Mouse (Mus musculus) fat pad, adult 2 months (tissue): ENCODE results near the gene Col12a1.
"Not testable (repeated sequence)": the region's sequence is repeated elsewhere in the genome, so short reads cannot be mapped to it uniquely, and the experiment has no call there.

Experiments
- DNase-seq: peaks from one replicate; pipeline ENCODE4 v3.0.0-alpha.2; 2011; ENCODE audit warnings: low read depth, low spot score; ENCODE audit errors: extremely low read depth

Col12a1 gene

DNA sequence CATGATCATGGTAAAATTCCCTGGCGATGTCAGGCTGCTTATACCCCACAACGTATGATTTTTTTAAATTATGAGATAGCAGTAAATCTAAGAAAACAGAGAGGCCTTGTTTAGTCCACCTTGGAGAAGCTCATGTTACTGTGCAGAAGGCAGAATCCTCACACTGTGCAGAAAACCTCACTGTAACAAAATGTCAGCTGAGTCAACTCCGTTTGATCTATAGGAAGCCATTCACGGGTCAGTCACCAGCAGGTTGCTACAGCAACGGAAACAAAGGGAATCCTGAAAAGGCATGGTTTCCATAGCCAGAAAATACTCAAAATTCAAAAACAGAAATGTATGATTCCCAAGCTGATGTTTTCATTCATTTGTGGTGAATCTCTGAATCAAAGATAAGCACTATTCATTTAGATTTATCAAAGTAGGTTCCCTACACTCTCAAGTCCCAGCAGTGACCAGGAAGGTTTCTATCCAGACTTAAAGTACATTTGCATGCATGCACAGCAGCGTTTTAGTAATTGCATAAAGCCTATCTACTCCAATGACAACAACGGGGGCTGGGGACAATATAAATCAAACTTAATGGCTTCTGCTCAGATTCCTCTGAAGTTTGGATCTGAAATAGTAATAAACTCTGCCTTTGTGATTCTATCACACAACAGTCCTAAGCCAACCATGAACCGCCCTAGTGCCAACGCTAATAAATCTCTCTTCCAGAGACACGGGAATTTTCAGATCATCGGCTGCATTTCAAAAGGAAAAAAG is 28.7 kb downstream of the Col12a1 start:
- DNase-seq = no peak

GRCm38 (mm10) chr9:79689342-79689741 is 29.3 kb downstream of the Col12a1 start:
- no peak for DNase-seq

DNA sequence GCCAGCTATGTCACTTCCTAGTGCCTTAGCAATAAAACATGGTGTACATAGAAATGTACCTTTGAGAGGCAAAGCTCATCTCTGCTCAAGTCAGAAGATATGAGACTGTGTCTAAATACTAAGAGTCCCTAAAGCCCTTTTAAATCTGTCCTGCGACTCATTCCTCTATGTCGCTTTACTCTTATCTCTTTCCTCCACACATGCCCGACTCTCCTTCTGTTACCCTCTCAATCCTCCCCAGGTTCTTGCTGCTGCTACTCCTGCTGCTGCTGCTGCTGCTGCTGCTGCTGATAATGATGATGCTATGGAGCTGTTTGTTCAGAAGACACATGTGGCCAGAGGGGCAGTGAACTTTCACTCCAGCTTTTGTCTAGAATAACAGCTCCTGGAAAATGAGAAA is 31.4 kb downstream of the Col12a1 start:
- no peak for DNase-seq

DNA sequence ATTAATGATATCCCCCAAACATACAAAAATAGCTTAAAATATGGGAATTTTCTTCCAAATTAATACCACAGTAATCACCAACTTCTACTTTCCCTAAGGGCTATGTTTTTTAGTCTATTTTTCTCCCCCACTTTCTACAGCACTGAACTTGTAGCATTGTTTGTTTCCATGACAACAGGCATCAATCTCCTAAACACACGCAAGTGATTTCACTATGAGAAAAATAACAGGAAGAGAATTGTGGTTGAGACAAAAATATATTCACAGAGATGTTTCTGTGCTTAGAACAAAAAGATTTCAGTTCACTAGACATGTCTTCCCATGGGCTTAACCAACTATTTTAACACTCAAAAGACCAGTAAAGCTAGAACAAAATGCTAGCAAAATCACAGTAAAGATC is 32.6 kb downstream of the Col12a1 start:
- no peak for DNase-seq

DNA sequence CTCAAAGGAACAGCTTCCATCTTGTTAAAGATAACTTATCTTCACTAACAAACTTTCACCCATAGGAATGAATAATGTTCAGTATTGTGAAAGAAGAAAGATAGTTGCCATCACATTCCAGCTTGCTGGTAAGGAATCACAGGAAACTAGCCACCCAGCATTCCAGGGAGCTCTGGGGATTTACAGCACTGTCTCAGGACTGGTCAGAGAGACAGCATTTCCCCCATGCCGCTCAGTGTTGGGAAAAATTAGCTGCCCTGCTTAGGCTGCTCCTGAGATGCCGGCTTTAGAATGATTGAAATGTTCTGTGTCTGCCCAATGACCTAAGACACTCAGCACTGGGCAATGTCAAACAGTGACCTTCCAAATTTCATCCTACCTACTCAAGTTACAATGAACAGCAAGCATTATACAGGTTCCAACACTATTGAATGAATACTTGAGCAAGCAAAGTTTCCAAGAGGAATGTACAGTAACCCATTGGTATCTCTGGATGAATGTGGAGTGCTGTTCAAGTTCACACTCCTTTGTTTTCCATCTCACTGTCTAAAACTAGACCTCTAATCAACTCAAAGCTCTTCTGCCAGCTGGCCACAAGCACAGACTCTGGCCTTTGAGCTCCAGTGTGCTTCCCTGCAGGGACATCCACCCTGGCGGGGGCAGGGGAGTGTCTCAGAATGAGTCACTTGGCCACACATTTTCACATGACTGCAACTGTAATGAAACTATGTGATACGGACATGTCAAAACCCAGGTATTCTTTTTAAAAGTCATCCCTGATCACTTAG is 38.0 kb downstream of the Col12a1 start:
- DNase-seq = no peak

DNA sequence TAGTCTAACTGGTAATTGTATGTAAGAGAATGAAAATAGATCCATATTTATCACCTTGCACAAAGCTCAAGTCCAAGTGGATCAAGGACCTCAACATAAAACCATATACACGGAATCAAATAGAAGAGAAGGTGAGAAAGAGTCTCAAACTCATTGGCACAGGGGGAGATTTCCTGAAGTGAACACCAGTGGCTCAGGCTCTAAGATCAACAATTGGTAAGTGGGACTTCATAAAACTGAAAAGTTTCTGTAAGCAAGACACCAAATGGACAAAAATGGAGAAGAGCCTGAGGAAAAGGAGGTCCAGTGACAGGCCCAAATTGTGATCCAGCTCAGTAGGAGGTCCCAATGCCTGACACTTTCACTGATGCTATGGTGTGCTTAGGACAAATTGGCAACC is 49.8 kb downstream of the Col12a1 start:
- DNase-seq = not testable (repeated sequence)

- DNase-seq = no peak
These were observed 65.1 kb downstream of the Col12a1 start for GRCm38 (mm10) chr9:79653327-79654150.

- no peak for DNase-seq
These were observed 70.0 kb downstream of the Col12a1 start for GRCm38 (mm10) chr9:79648587-79648986.

DNA sequence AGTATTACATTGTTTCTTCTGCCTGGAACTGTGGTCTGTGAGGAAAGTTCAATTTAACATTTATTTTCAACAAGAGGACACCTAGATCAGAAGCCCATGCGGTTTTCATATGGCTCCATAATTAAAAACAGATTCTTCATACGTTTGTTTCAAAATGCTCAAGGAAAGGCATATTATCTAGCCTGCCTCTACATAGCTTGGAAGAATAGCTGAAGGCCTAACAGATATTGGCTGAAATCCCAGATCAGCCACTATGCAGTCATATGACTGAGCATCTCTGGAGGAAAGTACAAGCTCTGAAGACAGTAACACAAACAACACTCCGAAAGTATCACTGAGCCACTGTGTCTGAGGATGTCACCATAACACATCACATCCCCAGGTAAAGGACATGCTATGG is 72.9 kb downstream of the Col12a1 start:
- no peak for DNase-seq

DNA sequence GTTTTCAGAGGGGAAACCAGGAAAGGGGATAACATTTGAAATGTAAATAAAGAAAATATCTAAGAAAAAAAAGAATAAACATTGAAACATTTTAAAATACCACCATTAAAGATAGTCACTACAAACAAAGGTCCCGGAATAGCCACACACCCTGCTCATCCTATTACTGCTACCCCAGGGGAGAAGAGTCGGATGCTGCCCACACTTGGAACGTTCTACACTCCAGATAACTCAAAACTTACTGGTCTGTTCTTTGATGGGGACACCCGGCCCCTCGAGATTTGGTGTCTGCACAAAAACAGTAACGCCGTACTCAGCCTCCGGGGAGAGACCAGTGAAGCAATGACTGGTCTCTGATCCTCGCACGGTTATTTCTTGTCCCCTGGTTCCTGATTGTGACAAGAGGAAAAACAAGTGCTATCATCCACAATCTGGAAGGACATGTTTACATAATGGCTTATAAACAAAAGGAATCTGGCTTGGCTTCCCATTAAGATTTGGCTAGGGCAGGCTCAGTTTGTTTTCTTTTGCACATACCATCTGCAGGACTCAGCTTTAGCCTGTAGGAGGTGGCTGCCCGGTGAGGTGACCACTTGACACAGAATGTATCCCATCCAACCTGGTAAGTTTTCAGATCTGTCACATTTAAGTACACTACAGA is 79.1 kb downstream of the Col12a1 start:
- no peak for DNase-seq

GRCm38 (mm10) chr9:79637879-79638278 is 80.8 kb downstream of the Col12a1 start:
- no peak for DNase-seq

GRCm38 (mm10) chr9:79634076-79634475 is 84.6 kb downstream of the Col12a1 start:
- no peak for DNase-seq

- no peak for DNase-seq
These were observed 87.4 kb downstream of the Col12a1 start for GRCm38 (mm10) chr9:79631186-79631585.

DNA sequence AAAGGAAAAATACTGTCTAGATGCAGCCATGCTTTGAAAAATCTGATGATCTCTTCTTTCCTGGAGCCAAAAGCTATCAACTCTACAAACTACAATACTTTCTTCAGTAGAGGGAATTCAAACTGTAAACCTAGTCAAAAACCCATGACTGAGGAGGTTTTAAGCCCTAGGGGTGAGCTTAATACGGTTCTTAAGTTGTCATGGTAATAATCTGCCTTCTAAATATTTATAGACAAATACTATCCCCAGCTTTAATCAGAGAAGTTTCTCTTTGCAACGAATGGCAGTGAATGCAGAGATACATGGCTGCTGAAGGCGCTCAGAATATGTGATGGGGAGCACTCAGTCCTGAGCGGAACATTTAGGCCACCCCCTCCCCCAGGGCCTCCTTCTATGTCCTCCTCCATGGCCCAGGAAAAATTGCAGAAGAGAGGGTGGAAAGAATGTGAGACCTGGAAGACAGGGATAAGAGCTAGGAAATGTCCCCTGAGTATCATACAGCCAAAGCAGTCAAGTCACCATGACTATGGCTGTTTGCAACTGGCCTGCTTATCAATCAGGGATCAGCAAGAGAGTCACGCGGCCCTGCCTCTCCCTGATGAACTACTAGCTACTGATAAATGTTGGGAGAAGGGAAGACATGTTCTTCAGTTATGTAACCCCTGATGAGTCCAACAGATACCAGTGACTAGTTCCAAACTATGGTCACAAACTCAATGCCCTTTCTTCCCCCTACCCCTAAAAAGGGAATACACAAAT is 99.6 kb downstream of the Col12a1 start:
- no peak for DNase-seq

DNA sequence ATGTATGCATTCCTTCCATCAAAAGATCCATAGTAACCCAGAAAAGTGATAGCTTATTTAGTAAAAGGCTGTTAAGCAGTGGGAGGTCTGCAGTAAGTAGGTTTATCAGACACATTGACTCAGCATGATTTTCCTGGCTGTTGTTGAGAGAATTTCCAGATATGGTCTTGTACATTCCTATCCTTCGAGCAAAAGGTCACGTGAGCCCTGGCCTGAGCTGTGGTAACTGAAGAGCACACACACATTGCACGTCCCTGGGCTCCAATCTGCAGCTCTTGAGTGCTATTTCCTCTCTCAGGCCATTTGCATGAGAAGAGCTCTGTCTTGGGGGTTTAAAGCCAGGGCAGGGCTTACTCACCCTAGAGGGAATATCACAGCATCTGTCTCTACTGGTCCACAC is 101.3 kb downstream of the Col12a1 start:
- DNase-seq = no peak

DNA sequence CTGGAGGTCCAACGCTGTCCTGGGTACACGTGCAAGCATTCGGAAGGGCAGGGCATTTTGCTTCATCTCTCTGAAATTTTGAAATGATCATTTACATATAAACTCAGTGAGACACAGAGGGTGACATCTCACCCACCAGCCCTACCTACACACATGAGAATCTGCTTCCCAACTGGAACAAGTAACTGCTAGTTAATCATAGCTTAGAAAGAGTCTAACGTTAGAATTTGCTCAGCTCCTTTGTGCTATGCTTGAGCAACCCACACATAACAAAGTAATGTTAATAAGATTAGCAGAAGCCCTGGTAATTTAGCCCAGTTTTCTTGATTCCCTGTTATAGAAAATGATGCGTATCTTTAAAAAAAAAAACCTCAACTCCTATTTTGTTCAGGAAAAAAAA is 102.6 kb downstream of the Col12a1 start:
- no peak for DNase-seq

- no peak for DNase-seq
These were observed 108.3 kb downstream of the Col12a1 start for GRCm38 (mm10) chr9:79610286-79610685.

DNA sequence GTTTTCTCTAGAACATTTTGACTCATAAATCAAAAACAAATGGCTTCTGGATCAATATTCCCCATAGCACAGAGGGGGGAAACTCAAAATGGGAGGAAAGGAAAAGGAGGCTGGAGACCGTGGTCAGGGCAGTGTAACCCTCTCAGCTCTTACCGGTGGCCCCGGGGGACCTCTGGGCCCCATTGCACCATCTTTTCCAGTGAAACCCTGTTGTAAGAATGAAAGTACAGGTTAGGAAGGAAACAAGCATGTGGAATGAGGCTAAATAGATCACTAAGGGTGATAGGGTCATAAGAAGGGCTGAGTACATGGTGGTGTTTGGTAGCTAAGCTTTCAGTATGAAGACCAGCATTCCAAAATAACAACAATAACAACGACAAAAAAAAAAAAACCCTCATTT is 109.0 kb downstream of the Col12a1 start:
- DNase-seq = no peak

GRCm38 (mm10) chr9:79608795-79609194 is 109.8 kb downstream of the Col12a1 start:
- no peak for DNase-seq

DNA sequence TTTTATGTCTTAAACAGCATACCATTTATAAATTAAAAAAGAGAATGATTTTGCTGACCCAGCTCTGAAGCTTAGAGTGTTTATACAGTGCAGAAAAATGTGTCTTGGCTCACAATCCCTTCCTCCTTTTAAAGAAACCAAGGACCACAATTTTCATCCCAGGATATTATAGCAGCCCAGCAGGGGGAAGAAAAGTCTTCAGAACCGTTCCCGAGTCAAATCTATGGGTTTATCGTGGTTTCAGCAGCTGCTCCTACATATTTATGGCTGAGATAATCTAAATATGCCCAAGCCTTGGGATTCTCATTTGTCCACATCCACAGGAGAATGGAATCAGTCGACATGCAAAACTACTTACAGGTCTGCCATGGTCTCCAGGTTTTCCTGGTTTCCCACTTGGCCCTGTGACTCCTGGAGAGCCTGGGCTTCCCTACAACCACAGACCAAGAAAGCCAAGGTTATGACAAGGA is 110.5 kb downstream of the Col12a1 start:
- DNase-seq = no peak
